ENCODE assay signal across 8 mouse cellular contexts in genomic region chr12:69682788-69683419, GRCm38 (mm10). TPM values are rescaled to one million over a fixed set of nuclear protein-coding genes. Genes with fewer than 3 reads are reported as not detected.
DNase-seq lines count a peak whose midpoint lies in the region; ATAC-seq lines count a peak whose summit lies in the region.

No protein-coding gene starts in this region.

- H3K4me1 ChIP-seq in forebrain, embryonic 12.5 days, result peaks cover 15% of the 10 kb centered on the region
- peaks cover 11% of the 10 kb centered on the region for H3K4me1 ChIP-seq in limb, embryonic 12.5 days (replicated peaks)
- H3K4me1 ChIP-seq in neural tube, embryonic 13.5 days (replicated peaks), result peaks cover 20% of the 10 kb centered on the region

- 52% methylated on average over 14 of the region's 14 CpGs for WGBS in forebrain, embryonic 12.5 days
- WGBS in limb, embryonic 12.5 days, result 47% methylated on average over 14 of the region's 14 CpGs
- 49% methylated on average over 14 of the region's 14 CpGs for WGBS in neural tube, embryonic 13.5 days

- peak overlapping the region; percentile 93; the same call in 1 of the 2 replicates for H3K4me3 ChIP-seq in forebrain, embryonic 12.5 days (replicated peaks)
- H3K4me3 ChIP-seq in limb, embryonic 12.5 days (replicated peaks), result peak overlapping the region; percentile 91
- H3K4me3 ChIP-seq in neural tube, embryonic 13.5 days, result peak overlapping the region; percentile 98; the same call in 1 of the 2 replicates

- H3K27me3 ChIP-seq in forebrain, embryonic 12.5 days, result no peaks in the 10 kb centered on the region
- H3K27me3 ChIP-seq in limb, embryonic 12.5 days, result no peaks in the 10 kb centered on the region
- no peaks in the 10 kb centered on the region for H3K27me3 ChIP-seq in neural tube, embryonic 13.5 days

- H3K4me2 ChIP-seq in forebrain, embryonic 12.5 days, result peak overlapping the region; percentile 80
- peak overlapping the region; percentile 88 for H3K4me2 ChIP-seq in limb, embryonic 12.5 days
- peak overlapping the region; percentile 75 for H3K4me2 ChIP-seq in neural tube, embryonic 13.5 days

- intact Hi-C loops in left cerebral cortex, postnatal 4 days (cut with DNase I), result no loop called here

- ATAC-seq in forebrain, embryonic 12.5 days (ENCODE audit: low FRiP score), result no peak
- no peak for ATAC-seq in limb, embryonic 12.5 days (ENCODE audit: insufficient number of reproducible peaks, insufficient read depth, low FRiP score, low TSS enrichment, low read depth)
- no peak for ATAC-seq in neural tube, embryonic 13.5 days (ENCODE audit: low read depth)

- H3K9ac ChIP-seq in forebrain, embryonic 12.5 days, result no peak overlapping the region
- H3K9ac ChIP-seq in limb, embryonic 12.5 days (replicated peaks), result no peak overlapping the region
- H3K9ac ChIP-seq in neural tube, embryonic 13.5 days, result no peak overlapping the region

- DNase-seq in embryo, embryonic 10 days (ENCODE audit: low spot score), result peak; percentile 21
- DNase-seq in embryo, embryonic 11 days, result no peak
- DNase-seq in B cell, adult 2 months, result peak; percentile 12 to 27
- no peak for DNase-seq in left cerebral cortex, postnatal 4 days
- DNase-seq in adrenal gland, adult 18-20 months (ENCODE audit: low spot score in 2 of 2), result no peak

- H3K27ac ChIP-seq in forebrain, embryonic 12.5 days, result no peak overlapping the region
- H3K27ac ChIP-seq in limb, embryonic 12.5 days, result no peak overlapping the region
- no peak overlapping the region for H3K27ac ChIP-seq in neural tube, embryonic 13.5 days (replicated peaks)

- no peaks in the 10 kb centered on the region for H3K9me3 ChIP-seq in forebrain, embryonic 12.5 days
- H3K9me3 ChIP-seq in limb, embryonic 12.5 days, result no peaks in the 10 kb centered on the region
- no peaks in the 10 kb centered on the region for H3K9me3 ChIP-seq in neural tube, embryonic 13.5 days

- H3K36me3 ChIP-seq in forebrain, embryonic 12.5 days (replicated peaks), result no peaks in the 10 kb centered on the region
- no peaks in the 10 kb centered on the region for H3K36me3 ChIP-seq in limb, embryonic 12.5 days
- H3K36me3 ChIP-seq in neural tube, embryonic 13.5 days, result no peaks in the 10 kb centered on the region

RNA-seq across cellular contexts. Expression of gene Sos2, which starts 1.3 kb away (rescaled TPM):
- polyA plus RNA-seq in forebrain, embryonic 12.5 days (2016; fragmentation: Nextera tagmentation; extraction: Ambion mirVana), result 8.9 and 11.0 TPM in 2 replicates
- 9.4 and 9.9 TPM in 2 replicates for polyA plus RNA-seq in limb, embryonic 12.5 days (2016; fragmentation: Nextera tagmentation; extraction: Ambion mirVana)
- 13.1 and 14.3 TPM in 2 replicates for polyA plus RNA-seq in neural tube, embryonic 13.5 days (2015; fragmentation: Nextera tagmentation; extraction: Ambion mirVana)
- 10 to 100 TPM; 36.3 to 36.6 TPM for total RNA-seq in left cerebral cortex, postnatal 4 days (2021)
- 10 to 100 TPM; 33.7 to 40.8 TPM for total RNA-seq in adrenal gland, adult 18-20 months (2021)

RNA-seq across cellular contexts. Expression of gene L2hgdh, which starts 41.8 kb away (rescaled TPM):
- 15.7 and 16.2 TPM in 2 replicates for polyA plus RNA-seq in forebrain, embryonic 12.5 days (2016; fragmentation: Nextera tagmentation; extraction: Ambion mirVana)
- polyA plus RNA-seq in limb, embryonic 12.5 days (2016; fragmentation: Nextera tagmentation; extraction: Ambion mirVana), result 19.6 and 22.3 TPM in 2 replicates
- polyA plus RNA-seq in neural tube, embryonic 13.5 days (2015; fragmentation: Nextera tagmentation; extraction: Ambion mirVana), result 8.9 and 9.6 TPM in 2 replicates
- total RNA-seq in left cerebral cortex, postnatal 4 days (2021), result 10 to 100 TPM in 1 of 2 experiments, 1 to 10 TPM in 1; 9.4 to 12.5 TPM
- total RNA-seq in adrenal gland, adult 18-20 months (2021), result 10 to 100 TPM; 19.5 to 21.9 TPM

RNA-seq across cellular contexts. Expression of gene Atp5s, which starts 41.8 kb away (rescaled TPM):
- polyA plus RNA-seq in forebrain, embryonic 12.5 days (2016; fragmentation: Nextera tagmentation; extraction: Ambion mirVana), result 22.7 and 24.1 TPM in 2 replicates
- polyA plus RNA-seq in limb, embryonic 12.5 days (2016; fragmentation: Nextera tagmentation; extraction: Ambion mirVana), result 28.1 and 33.4 TPM in 2 replicates
- polyA plus RNA-seq in neural tube, embryonic 13.5 days (2015; fragmentation: Nextera tagmentation; extraction: Ambion mirVana), result 31.1 and 32.3 TPM in 2 replicates
- total RNA-seq in left cerebral cortex, postnatal 4 days (2021), result 10 to 100 TPM; 18.0 to 20.8 TPM
- total RNA-seq in adrenal gland, adult 18-20 months (2021), result 10 to 100 TPM; 11.5 to 16.2 TPM

Comparison
In these comparisons a context has a peak if more than half of its experiments do, and no peak if none do; other contexts are left out.
1. DNase-seq: peak in embryo, embryonic 10 days (single experiment) and B cell, adult 2 months (2 of 2); none in embryo, embryonic 11 days (single experiment), left cerebral cortex, postnatal 4 days (single experiment) and adrenal gland, adult 18-20 months (0 of 2).
2. Peak in every context shown above with its lines, with median percentiles within 50 percentile points of each other: H3K4me2 ChIP-seq and H3K4me3 ChIP-seq.